Mouse (Mus musculus) hindbrain, embryonic 12.5 days (tissue): Measurements from ENCODE around the gene Rapgef3. TPM values are rescaled to one million over a fixed set of nuclear protein-coding genes. Genes with fewer than 3 reads are reported as not detected.

Experiments
- ATAC-seq: fragments of 200-750 bp; cut with Nextera tagmentation; 2 replicates; pipeline ENCODE4 v1.8.0; 2017; ENCODE audit warnings: moderate TSS enrichment; ENCODE audit not compliant: low FRiP score
- H3K27ac ChIP-seq: fragments of 300-500 bp; sonication (generic); 2 replicates; pipeline ENCODE4 v1.5.1; 2016; ENCODE audit warnings: mild to moderate bottlenecking
- H3K27me3 ChIP-seq: fragments of 300-500 bp; sonication (generic); 2 replicates; pipeline ENCODE4 v1.6.1; 2016; ENCODE audit warnings: mild to moderate bottlenecking
- H3K36me3 ChIP-seq: fragments of 300-500 bp; sonication (generic); 2 replicates; pipeline ENCODE4 v1.6.1; 2016; ENCODE audit warnings: mild to moderate bottlenecking
- H3K4me1 ChIP-seq: fragments of 300-500 bp; sonication (generic); 2 replicates; pipeline ENCODE4 v1.6.1; 2016
- H3K4me2 ChIP-seq: fragments of 300-500 bp; sonication (generic); replicated peaks from 2 replicates; pipeline ENCODE4 v1.6.1; 2016; ENCODE audit warnings: mild to moderate bottlenecking
- H3K4me3 ChIP-seq: fragments of 300-500 bp; sonication (generic); 2 replicates; pipeline ENCODE4 v1.5.1; 2016; ENCODE audit warnings: mild to moderate bottlenecking
- H3K9ac ChIP-seq: fragments of 300-500 bp; sonication (generic); 2 replicates; pipeline ENCODE4 v1.6.1; 2016; ENCODE audit warnings: mild to moderate bottlenecking, moderate library complexity
- H3K9me3 ChIP-seq: fragments of 300-500 bp; sonication (generic); replicated peaks from 2 replicates; pipeline ENCODE4 v1.6.1; 2016; ENCODE audit warnings: mild to moderate bottlenecking
- WGBS: fragments of 180-500 bp; shearing (Covaris S2); methylation state at CpG from one replicate; pipeline ENCODE4 v1.1.7; 2016; 5-methylcytosine and 5-hydroxymethylcytosine counted together
- polyA plus RNA-seq: library from polyadenylated mRNA; unstranded; fragments of >200 nt; fragmentation: Nextera tagmentation; extraction: Ambion mirVana; gene quantifications from 2 replicates; pipeline ENCODE4 v1.2.1, GENCODE M21; 2016

Rapgef3 gene
- polyA plus RNA-seq = 9.1 and 10.7 TPM in 2 replicates

DNA sequence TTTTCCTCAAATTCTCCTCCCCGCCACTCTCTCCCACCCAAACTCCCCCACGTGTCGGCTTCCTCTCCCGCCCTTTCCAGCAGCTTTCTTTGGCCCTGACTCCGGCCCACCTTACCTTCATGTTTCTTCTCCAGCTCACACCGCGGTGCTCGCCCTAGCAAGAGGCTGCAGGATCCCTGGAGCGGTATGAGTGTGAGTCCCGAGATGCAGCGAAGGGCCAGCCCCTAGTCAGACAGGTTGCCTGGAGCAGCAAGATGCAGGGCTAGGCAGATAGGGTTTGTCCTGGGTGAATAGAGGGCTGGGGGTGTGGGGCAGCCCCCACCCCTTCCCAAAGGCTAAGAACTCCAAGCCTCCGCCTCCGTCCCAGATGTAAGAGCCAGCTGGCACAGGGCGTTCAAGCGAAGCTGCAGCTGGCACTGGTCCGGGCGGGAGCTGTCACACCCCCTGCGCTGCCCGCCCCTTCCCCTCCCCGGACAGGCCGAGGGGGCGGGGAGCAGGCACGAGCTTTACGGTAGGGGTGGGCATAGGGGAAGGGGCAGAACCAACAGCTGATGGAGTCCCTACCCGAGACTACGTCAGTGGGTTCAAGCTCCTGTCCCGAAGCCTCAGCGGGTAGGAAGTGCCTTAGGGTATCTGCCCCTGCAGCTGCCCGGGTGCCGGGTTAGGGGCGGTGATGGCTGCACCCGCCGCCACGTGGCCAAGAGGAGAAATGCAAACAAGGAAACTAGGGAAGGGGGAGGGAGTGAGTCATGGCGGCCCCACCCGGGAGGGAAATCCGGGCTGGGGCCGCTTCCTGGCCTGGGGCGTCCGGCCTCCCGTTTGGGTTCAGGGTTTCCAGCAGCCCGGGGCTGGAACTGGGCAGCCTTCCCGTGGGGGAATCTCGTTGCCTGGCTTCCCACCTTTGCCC lies at the start of gene Rapgef3:
Gene Rapgef3 (minus strand): TSS at position 693 of the 907 bp plus-strand sequence.
- H3K9me3 ChIP-seq = no peaks in the 10 kb centered on the region
- peak within 1 kb of the TSS; percentile 34 for H3K4me3 ChIP-seq
- ATAC-seq = peak; percentile 76
- under 1% methylated on average over 44 of the region's 44 CpGs for WGBS
- H3K27me3 ChIP-seq = peaks cover 66% of the 10 kb centered on the region
- H3K27ac ChIP-seq = peak within 1 kb of the TSS; percentile 40; the same call in 1 of the 2 replicates
- peak within 1 kb of the TSS; percentile 68 for H3K4me2 ChIP-seq
- peaks cover 41% of the 10 kb centered on the region for H3K4me1 ChIP-seq
- peak within 1 kb of the TSS; percentile 59 for H3K9ac ChIP-seq
- no peaks in the 10 kb centered on the region for H3K36me3 ChIP-seq

DNA sequence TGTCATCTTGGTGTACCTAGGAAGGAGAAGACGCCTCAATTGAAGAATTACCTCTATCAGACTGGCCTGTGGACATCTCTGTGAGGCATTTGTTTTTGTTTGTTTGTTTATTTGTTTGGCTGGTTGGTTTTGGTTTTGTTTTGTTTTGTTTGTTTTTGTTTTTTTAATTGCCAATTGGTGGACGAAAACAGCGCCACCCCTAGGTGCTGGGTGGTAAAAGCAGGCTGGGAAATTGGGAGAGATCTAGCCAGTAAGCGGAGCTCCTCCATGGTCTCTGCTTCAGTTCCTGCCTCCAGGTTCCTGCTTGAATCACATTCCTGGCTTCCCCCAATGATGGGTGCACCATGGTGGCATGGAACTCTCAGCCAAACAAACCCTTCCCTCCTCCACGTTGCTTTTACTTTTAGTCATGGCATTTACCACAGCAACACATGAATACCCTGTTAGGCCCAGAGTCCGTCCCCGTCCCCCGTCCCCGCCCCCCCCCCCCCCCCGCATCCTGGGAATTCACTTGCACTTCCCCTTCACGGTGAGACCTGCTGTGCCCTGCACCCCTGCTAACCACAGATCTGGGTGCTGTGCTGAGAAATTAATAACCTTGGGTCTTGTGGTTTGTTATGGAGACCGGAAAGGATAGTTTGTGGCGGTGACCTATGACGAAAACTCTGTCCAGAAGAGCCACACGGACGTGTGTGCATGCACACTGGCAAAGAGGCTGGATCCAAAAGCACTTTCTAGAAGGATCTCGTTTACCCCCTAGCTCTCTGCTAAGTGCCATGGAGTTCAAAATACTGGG lies 48.6 kb upstream of the Rapgef3 start:
- Histone ChIP-seq H3K27ac (no peak overlapping the region), H3K9me3 (no peaks in the 10 kb centered on the region), H3K9ac (no peak overlapping the region), H3K36me3 (peaks cover 5% of the 10 kb centered on the region; the same call in 1 of the 2 replicates), H3K4me3 (no peak overlapping the region), H3K4me1 (peaks cover 42% of the 10 kb centered on the region), H3K27me3 (no peaks in the 10 kb centered on the region), H3K4me2 (no peak overlapping the region)
- no peak for ATAC-seq
- 96% methylated on average over 17 of the region's 17 CpGs for WGBS

DNA sequence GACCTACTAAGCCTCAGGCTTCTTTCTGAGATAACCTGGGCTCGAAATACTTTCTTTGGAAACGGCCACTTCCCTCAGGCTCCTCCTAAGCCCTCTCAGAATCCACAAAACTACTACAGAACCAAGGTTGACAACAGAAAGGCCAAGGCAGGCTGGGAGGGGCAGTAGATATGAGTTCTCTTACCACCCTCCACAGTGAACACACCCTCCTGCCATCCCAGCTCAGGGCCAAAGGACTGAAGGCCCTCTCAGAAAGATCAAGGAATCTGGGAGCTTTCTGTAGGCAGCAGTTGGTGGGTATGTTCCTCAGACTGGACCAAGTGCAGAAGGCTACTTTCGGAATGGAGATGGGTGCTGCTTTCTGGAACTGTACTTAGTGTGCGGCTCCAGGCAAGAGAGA lies 47.5 kb upstream of the Rapgef3 start:
- H3K4me1 ChIP-seq = peaks cover 36% of the 10 kb centered on the region

DNA sequence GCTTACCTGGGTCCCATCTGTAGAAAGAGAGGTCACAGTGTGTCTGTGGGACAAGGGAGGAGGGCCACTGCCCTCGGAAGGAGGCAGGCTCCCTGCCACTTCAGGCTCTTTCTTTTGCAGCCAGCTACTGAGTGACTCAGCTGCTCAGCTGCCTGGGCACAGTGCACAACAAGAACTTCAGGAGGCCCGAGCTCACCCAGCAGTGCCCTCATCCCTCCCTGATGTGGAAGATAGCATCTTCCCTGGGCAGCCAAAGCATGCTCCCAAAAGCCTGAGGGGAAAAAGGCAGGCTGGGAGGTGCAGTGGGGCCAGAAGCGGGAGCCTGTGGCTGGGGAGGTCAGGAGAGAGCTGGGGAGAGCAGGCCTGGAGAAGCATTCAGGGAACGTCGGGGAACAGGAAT lies 46.9 kb upstream of the Rapgef3 start:
- peaks cover 31% of the 10 kb centered on the region for H3K4me1 ChIP-seq
- H3K9me3 ChIP-seq = no peaks in the 10 kb centered on the region
- ATAC-seq = no peak
- H3K36me3 ChIP-seq = peaks cover 11% of the 10 kb centered on the region
- H3K4me3 ChIP-seq = no peak overlapping the region
- no peak overlapping the region for H3K9ac ChIP-seq
- no peak overlapping the region for H3K4me2 ChIP-seq
- no peaks in the 10 kb centered on the region for H3K27me3 ChIP-seq
- 60% methylated on average over 5 of the region's 5 CpGs for WGBS
- peak overlapping the region; percentile 57 for H3K27ac ChIP-seq

More for the DNA sequence above, 47.5 kb upstream of the Rapgef3 start:
- H3K9ac ChIP-seq = no peak overlapping the region
- peaks cover 9% of the 10 kb centered on the region for H3K36me3 ChIP-seq
- 96% methylated on average over 4 of the region's 4 CpGs for WGBS
- H3K4me3 ChIP-seq = no peak overlapping the region
- ATAC-seq = no peak
- H3K27ac ChIP-seq = no peak overlapping the region
- H3K27me3 ChIP-seq = no peaks in the 10 kb centered on the region
- no peak overlapping the region for H3K4me2 ChIP-seq
- no peaks in the 10 kb centered on the region for H3K9me3 ChIP-seq

DNA sequence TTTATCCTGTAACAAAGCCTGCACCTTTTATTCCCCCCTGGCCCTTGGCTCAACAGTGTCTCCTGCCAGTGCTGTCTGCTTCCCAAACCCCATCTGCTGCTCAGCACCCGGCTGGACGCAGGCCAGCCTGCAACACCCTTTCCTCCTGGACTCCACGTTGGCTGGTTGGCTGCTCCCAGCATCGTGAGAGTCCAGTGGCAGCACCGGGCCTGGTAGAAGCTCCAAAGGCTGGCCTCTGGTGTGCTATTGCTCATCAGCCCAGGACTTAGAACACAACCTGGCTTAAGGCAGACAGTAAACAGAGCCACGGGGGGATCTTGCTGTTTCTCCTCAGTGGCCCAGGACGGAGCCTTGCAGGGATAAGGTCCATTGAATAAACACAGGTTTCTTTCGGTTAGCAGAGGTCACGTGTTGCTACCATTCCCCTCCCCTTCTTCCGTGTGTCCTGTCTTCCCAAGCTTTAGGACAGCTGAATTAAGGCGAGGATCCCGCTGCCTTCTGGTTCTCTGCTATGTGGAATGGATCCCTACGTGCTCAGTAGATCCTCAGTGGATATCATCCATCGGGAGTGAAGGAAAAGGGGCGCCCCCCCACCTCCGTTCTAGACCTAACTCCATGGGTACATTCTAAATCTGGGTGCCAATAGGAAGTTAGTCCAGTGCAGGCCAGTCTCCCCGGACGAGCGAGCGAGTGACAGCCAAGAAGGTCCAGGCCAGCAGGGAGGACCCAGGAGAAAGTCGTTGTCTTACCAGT lies 45.9 kb upstream of the Rapgef3 start:
- Histone ChIP-seq H3K9me3 (no peaks in the 10 kb centered on the region), H3K4me1 (peaks cover 30% of the 10 kb centered on the region), H3K9ac (no peak overlapping the region), H3K36me3 (peaks cover 22% of the 10 kb centered on the region), H3K4me2 (no peak overlapping the region), H3K4me3 (no peak overlapping the region), H3K27ac (peak overlapping the region; percentile 26; the same call in 1 of the 2 replicates), H3K27me3 (no peaks in the 10 kb centered on the region)
- no peak for ATAC-seq
- WGBS = 59% methylated on average over 21 of the region's 21 CpGs

DNA sequence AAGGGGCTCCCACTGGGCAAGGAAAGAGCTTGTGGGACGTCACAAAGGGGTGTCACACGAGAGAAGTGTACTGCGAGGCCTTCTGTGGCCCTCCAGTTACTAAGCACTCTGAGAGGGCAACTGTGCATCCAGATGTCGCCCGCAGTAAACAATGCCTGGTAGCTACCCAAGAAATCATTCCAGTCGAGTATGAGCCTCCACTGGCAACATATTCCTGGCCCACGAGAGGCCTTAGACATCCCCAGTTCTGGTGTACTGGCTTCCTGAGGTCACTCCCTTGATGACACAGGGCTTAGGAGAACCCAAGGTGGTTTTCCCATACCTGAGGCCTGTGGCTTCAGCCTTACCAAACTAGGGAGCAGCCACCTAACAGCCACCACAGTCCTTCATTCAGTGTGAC lies 45.1 kb upstream of the Rapgef3 start:
- no peak for ATAC-seq
- Histone ChIP-seq H3K4me2 (no peak overlapping the region), H3K4me1 (peaks cover 30% of the 10 kb centered on the region), H3K9ac (no peak overlapping the region), H3K27ac (0 out of 2 replicates have a peak overlapping the region, but pooled peaks have one; percentile 26), H3K9me3 (no peaks in the 10 kb centered on the region), H3K36me3 (peaks cover 30% of the 10 kb centered on the region), H3K27me3 (no peaks in the 10 kb centered on the region), H3K4me3 (no peak overlapping the region)
- 65% methylated on average over 7 of the region's 7 CpGs for WGBS

DNA sequence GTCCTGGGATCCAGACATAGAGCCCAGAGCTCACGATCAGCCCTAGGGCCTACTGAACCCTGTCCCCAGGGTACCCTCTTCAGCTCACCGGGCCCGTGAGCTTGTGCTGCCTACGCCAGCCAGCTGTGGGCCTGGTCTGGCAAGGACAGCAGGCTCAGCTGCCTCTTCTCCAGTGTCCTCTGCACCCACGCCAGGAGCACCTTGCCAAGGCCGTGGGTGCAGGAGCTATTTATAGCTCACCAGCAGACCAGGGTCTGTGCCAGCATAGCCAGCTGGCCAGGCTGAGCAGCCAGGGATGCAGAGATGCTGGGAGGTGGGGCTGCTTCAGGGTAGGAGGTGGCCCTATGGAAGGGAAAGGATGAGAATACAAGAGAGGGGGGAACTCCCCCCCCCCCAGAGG lies 44.4 kb upstream of the Rapgef3 start:
- no peaks in the 10 kb centered on the region for H3K27me3 ChIP-seq
- no peak overlapping the region for H3K4me3 ChIP-seq
- peak overlapping the region; percentile 52; the same call in 1 of the 2 replicates for H3K27ac ChIP-seq
- H3K9ac ChIP-seq = peak overlapping the region; percentile 27; the same call in 1 of the 2 replicates
- H3K4me1 ChIP-seq = peaks cover 31% of the 10 kb centered on the region
- no peaks in the 10 kb centered on the region for H3K9me3 ChIP-seq
- H3K36me3 ChIP-seq = peaks cover 37% of the 10 kb centered on the region
- ATAC-seq = no peak
- no peak overlapping the region for H3K4me2 ChIP-seq
- 68% methylated on average over 6 of the region's 6 CpGs for WGBS

DNA sequence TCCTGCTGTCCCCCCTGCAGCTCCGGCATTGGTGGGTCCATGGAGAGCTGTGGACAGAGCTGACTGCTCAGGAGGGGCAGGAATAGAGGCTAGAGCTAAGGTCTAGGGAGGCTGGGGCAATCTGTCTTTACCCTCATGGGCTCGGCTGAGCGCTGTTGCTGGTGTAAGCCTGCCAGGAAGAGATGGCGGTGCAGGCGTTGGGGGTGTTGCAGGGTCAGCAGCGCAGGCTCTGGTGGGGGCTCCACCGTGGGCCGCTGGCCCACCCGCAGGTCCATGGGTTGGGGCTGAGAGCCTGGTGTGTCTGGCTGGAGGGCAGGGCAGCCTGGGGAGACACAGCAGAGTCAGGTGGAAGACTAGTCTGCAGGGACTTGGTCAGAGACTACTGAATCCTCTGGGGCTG lies 43.5 kb upstream of the Rapgef3 start:
- Histone ChIP-seq H3K36me3 (peaks cover 45% of the 10 kb centered on the region), H3K9me3 (no peaks in the 10 kb centered on the region), H3K9ac (no peak overlapping the region), H3K4me3 (no peak overlapping the region), H3K4me1 (peaks cover 31% of the 10 kb centered on the region), H3K27ac (no peak overlapping the region), H3K27me3 (no peaks in the 10 kb centered on the region), H3K4me2 (no peak overlapping the region)
- no peak for ATAC-seq
- WGBS = 91% methylated on average over 9 of the region's 9 CpGs

DNA sequence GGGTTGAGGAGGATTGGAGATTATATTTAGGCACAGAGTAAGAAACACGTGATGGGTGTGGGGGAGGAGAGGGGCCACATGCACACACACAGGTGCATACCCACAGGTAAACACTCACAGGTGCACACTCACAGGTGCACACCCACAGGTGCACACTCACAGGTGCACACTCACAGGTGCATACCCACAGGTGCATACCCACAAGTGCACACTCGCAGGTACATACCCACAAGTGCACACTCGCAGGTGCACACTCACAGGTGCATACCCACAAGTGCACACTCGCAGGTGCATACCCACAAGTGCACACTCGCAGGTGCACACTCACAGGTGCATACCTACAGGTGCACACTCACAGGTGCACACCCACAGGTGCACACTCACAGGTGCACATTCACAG lies 42.6 kb upstream of the Rapgef3 start:
- Histone ChIP-seq H3K9ac (no peak overlapping the region), H3K4me2 (no peak overlapping the region), H3K4me1 (peaks cover 31% of the 10 kb centered on the region), H3K9me3 (no peaks in the 10 kb centered on the region), H3K27ac (no peak overlapping the region), H3K36me3 (peaks cover 48% of the 10 kb centered on the region), H3K27me3 (no peaks in the 10 kb centered on the region), H3K4me3 (no peak overlapping the region)
- ATAC-seq = no peak
- 96% methylated on average over 5 of the region's 5 CpGs for WGBS

DNA sequence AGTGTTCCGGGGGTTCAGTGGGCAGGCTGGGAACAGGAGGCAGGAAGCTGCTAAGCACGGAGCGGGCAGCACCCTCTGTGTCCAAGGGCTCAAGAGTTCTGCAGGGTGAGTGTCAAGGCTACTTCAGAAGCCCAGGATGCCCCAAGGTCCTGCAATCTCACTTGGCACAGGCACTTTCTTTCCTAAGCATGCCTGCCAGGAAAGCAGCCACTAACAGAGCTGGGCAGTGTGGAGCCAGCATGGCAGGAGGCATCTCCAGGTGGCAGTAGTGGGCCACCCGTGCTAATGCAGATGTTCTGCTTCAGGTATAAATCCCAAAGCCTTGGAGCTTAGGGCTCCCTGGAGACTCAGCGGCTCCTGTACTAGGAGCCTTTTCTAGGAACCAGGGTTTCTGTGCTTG lies 42.2 kb upstream of the Rapgef3 start:
- Histone ChIP-seq H3K4me2 (no peak overlapping the region), H3K4me3 (no peak overlapping the region), H3K36me3 (peaks cover 51% of the 10 kb centered on the region), H3K4me1 (peaks cover 31% of the 10 kb centered on the region), H3K9ac (no peak overlapping the region), H3K27me3 (no peaks in the 10 kb centered on the region), H3K27ac (no peak overlapping the region), H3K9me3 (no peaks in the 10 kb centered on the region)
- 93% methylated on average over 5 of the region's 5 CpGs for WGBS
- ATAC-seq = no peak

DNA sequence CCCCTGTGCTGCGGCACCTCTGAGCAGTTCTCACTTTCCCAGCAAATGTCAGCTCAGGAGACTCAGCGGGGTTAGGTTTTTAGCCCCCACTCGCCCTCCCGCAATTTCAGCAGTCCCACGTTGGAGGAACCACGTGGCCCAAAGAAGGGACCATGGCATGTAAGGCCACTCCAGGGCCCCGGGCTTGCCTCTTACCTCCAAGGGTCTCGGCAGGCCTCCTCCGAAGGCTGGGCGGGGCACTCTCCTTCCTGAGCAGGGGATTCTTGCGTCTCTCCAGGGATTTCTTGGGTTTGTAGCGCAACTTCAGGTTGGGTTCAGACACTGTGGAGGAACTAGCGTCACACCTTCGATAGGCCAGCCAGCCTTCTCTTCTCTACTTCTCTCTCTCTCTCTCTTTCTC lies 41.4 kb upstream of the Rapgef3 start:
- H3K4me2 ChIP-seq = no peak overlapping the region
- WGBS = 83% methylated on average over 14 of the region's 14 CpGs
- no peak overlapping the region for H3K9ac ChIP-seq
- ATAC-seq = no peak
- H3K4me3 ChIP-seq = no peak overlapping the region
- no peak overlapping the region for H3K27ac ChIP-seq
- peaks cover 55% of the 10 kb centered on the region for H3K36me3 ChIP-seq
- H3K27me3 ChIP-seq = no peaks in the 10 kb centered on the region
- no peaks in the 10 kb centered on the region for H3K9me3 ChIP-seq
- H3K4me1 ChIP-seq = peaks cover 25% of the 10 kb centered on the region

DNA sequence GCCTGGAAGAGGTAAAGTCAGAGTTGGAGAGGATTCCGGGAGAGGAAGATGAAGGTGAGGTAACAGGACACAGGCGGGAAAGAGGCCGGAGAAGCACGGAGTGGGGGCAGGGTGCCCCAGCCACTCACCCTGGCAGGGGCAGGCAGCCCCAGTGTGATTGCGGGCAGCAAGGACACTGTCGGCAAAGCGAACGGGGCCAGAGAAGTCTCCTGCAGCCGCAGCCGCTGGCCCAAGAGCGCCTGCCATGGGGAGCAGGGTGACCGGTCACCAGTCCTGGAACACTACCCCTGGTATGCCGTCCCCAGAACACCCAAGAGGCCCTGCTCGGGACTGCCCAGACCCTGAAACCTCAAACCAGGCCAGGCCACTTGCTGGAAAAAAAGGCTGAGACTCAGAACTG lies 40.8 kb upstream of the Rapgef3 start:
- no peak overlapping the region for H3K9ac ChIP-seq
- H3K4me3 ChIP-seq = no peak overlapping the region
- no peaks in the 10 kb centered on the region for H3K9me3 ChIP-seq
- peaks cover 55% of the 10 kb centered on the region for H3K36me3 ChIP-seq
- H3K27me3 ChIP-seq = no peaks in the 10 kb centered on the region
- 81% methylated on average over 14 of the region's 14 CpGs for WGBS
- no peak for ATAC-seq
- H3K27ac ChIP-seq = no peak overlapping the region
- peaks cover 18% of the 10 kb centered on the region for H3K4me1 ChIP-seq
- H3K4me2 ChIP-seq = no peak overlapping the region
